Comparison of ENCODE assay signal across 27 mouse cellular contexts in genomic region chr11:53749306-53749705, GRCm38 (mm10). TPM values are rescaled to one million over a fixed set of nuclear protein-coding genes. Genes with fewer than 3 reads are reported as not detected.
DNase-seq lines count a peak whose midpoint lies in the region; ATAC-seq and TF ChIP-seq lines count a peak whose summit lies in the region.
"Had no signal": no experiment of that assay in that cellular context is flagged by ENCODE, and none has a peak within 500 bp of the region (broad histone marks: within the 10 kb centered on the region; RNA-seq: fewer than 3 reads in every experiment).

No protein-coding gene starts in this region.

- no peak overlapping the region for H3K9ac ChIP-seq in embryonic facial prominence, embryonic 14.5 days (ENCODE audit: low read depth, low read length)
- no peak overlapping the region for H3K9ac ChIP-seq in midbrain, embryonic 11.5 days (ENCODE audit: low read length)
- H3K9ac ChIP-seq in midbrain, embryonic 13.5 days (replicated peaks), result no peak overlapping the region
- no peak overlapping the region for H3K9ac ChIP-seq in ES-Bruce4 (ENCODE audit: low read depth, poor library complexity, severe bottlenecking)
- H3K9ac ChIP-seq: embryonic facial prominence, embryonic 12.5 days; embryonic facial prominence, embryonic 15.5 days; forebrain, embryonic 12.5 days had no signal

- H3K4me1 ChIP-seq in embryonic facial prominence, embryonic 14.5 days (ENCODE audit: control insufficient read depth, insufficient read depth, low read length), result no peaks in the 10 kb centered on the region
- no peaks in the 10 kb centered on the region for H3K4me1 ChIP-seq in embryonic facial prominence, embryonic 10.5 days
- H3K4me1 ChIP-seq in midbrain, embryonic 11.5 days (ENCODE audit: control insufficient read depth, insufficient read depth, low read length), result no peaks in the 10 kb centered on the region
- no peaks in the 10 kb centered on the region for H3K4me1 ChIP-seq in midbrain, embryonic 13.5 days (replicated peaks)
- peaks cover 5% of the 10 kb centered on the region for H3K4me1 ChIP-seq in ES-Bruce4 (ENCODE audit: control insufficient read depth, insufficient read depth, low read length)
- H3K4me1 ChIP-seq: embryonic facial prominence, embryonic 12.5 days; embryonic facial prominence, embryonic 15.5 days; forebrain, embryonic 12.5 days had no signal

- DNase-seq in embryonic facial prominence, embryonic 14.5 days (ENCODE audit: low spot score), result peak; percentile 31
- no peak for DNase-seq in embryonic facial prominence, embryonic 10.5 days (ENCODE audit: low spot score)
- DNase-seq in midbrain, embryonic 11.5 days (ENCODE audit: low spot score, missing footprints), result peak; percentile 19
- peak; percentile 54 for DNase-seq in thymus, postnatal 14 days
- DNase-seq in thymus, adult 18-20 months, result no peak
- DNase-seq: adrenal gland, adult 2 months; adrenal gland, postnatal 10 days; adrenal gland, postnatal 25 days; cerebellum, adult 11 months; cerebellum, adult 18-20 months; cerebellum, adult 8-10 months; cerebellum, adult 9-11 months; cerebellum, postnatal 14 days; cerebellum, postnatal 36 days; embryo, embryonic 11 days had no signal

- H3K9me3 ChIP-seq in embryonic facial prominence, embryonic 14.5 days (ENCODE audit: control insufficient read depth, low read length), result no peaks in the 10 kb centered on the region
- H3K9me3 ChIP-seq in embryonic facial prominence, embryonic 10.5 days, result no peaks in the 10 kb centered on the region
- no peaks in the 10 kb centered on the region for H3K9me3 ChIP-seq in midbrain, embryonic 11.5 days (ENCODE audit: control insufficient read depth, low read length)
- no peaks in the 10 kb centered on the region for H3K9me3 ChIP-seq in midbrain, embryonic 13.5 days
- H3K9me3 ChIP-seq in ES-Bruce4 (replicated peaks; ENCODE audit: control insufficient read depth, insufficient read depth, low read length, poor library complexity, severe bottlenecking), result no peaks in the 10 kb centered on the region
- H3K9me3 ChIP-seq: embryonic facial prominence, embryonic 12.5 days; embryonic facial prominence, embryonic 15.5 days; forebrain, embryonic 10.5 days; forebrain, embryonic 12.5 days had no signal

- no peak for TF ChIP-seq POLR2A in ES-Bruce4 (IDR thresholded peaks at IDR 0.05; ENCODE audit: insufficient read depth, low read length)

- no peak overlapping the region for H3K4me2 ChIP-seq in embryonic facial prominence, embryonic 14.5 days (ENCODE audit: low read depth, low read length)
- H3K4me2 ChIP-seq in midbrain, embryonic 11.5 days, result no peak overlapping the region
- no peak overlapping the region for H3K4me2 ChIP-seq in midbrain, embryonic 13.5 days (replicated peaks)
- H3K4me2 ChIP-seq: embryonic facial prominence, embryonic 12.5 days; embryonic facial prominence, embryonic 15.5 days; forebrain, embryonic 12.5 days had no signal

- no peak overlapping the region for H3K4me3 ChIP-seq in embryonic facial prominence, embryonic 14.5 days (ENCODE audit: low read depth, low read length)
- no peak overlapping the region for H3K4me3 ChIP-seq in embryonic facial prominence, embryonic 10.5 days
- H3K4me3 ChIP-seq in midbrain, embryonic 11.5 days (ENCODE audit: low read depth, low read length), result no peak overlapping the region
- H3K4me3 ChIP-seq in midbrain, embryonic 13.5 days (replicated peaks), result no peak overlapping the region
- H3K4me3 ChIP-seq in ES-Bruce4 (ENCODE audit: low read depth, low read length), result no peak overlapping the region
- H3K4me3 ChIP-seq: embryonic facial prominence, embryonic 12.5 days; embryonic facial prominence, embryonic 15.5 days; erythroblast, embryonic 14.5 days; forebrain, embryonic 10.5 days; forebrain, embryonic 12.5 days had no signal

- H3K27ac ChIP-seq in embryonic facial prominence, embryonic 14.5 days (replicated peaks; ENCODE audit: low read depth, low read length), result no peak overlapping the region
- H3K27ac ChIP-seq in embryonic facial prominence, embryonic 10.5 days (replicated peaks), result no peak overlapping the region
- H3K27ac ChIP-seq in midbrain, embryonic 11.5 days (ENCODE audit: low read depth, low read length), result no peak overlapping the region
- no peak overlapping the region for H3K27ac ChIP-seq in midbrain, embryonic 13.5 days
- peak overlapping the region; percentile 34; the same call in 1 of the 2 replicates for H3K27ac ChIP-seq in ES-Bruce4 (ENCODE audit: insufficient read depth, low read length)
- H3K27ac ChIP-seq: embryonic facial prominence, embryonic 12.5 days; embryonic facial prominence, embryonic 15.5 days; forebrain, embryonic 10.5 days; forebrain, embryonic 12.5 days had no signal

- no peak for ATAC-seq in embryonic facial prominence, embryonic 14.5 days (ENCODE audit: low read depth)
- ATAC-seq in midbrain, embryonic 11.5 days (ENCODE audit: low FRiP score), result no peak
- no peak for ATAC-seq in midbrain, embryonic 13.5 days
- ATAC-seq: CD4-positive, CD25-positive, alpha-beta regulatory T cell, adult 4 months; forebrain, embryonic 14.5 days; forebrain, embryonic 16.5 days had no signal

- 51% methylated on average over 4 of the region's 4 CpGs for WGBS in embryonic facial prominence, embryonic 14.5 days
- WGBS in embryonic facial prominence, embryonic 10.5 days, result 74% methylated on average over 4 of the region's 4 CpGs
- WGBS in midbrain, embryonic 11.5 days, result 74% methylated on average over 4 of the region's 4 CpGs
- WGBS in midbrain, embryonic 13.5 days, result 66% methylated on average over 4 of the region's 4 CpGs

- no peak for TF ChIP-seq EP300 in ES-Bruce4 (IDR thresholded peaks at IDR 0.05; ENCODE audit: insufficient read depth, low read depth, low read length)

- no peaks in the 10 kb centered on the region for H3K36me3 ChIP-seq in embryonic facial prominence, embryonic 14.5 days (ENCODE audit: control insufficient read depth, insufficient read depth, low read length)
- H3K36me3 ChIP-seq in embryonic facial prominence, embryonic 10.5 days (replicated peaks), result no peaks in the 10 kb centered on the region
- H3K36me3 ChIP-seq in midbrain, embryonic 11.5 days (ENCODE audit: control insufficient read depth, insufficient read depth, low read length), result no peaks in the 10 kb centered on the region
- no peaks in the 10 kb centered on the region for H3K36me3 ChIP-seq in midbrain, embryonic 13.5 days
- H3K36me3 ChIP-seq in ES-Bruce4 (ENCODE audit: control insufficient read depth, insufficient read depth, low read length, poor library complexity, severe bottlenecking), result no peaks in the 10 kb centered on the region
- H3K36me3 ChIP-seq: embryonic facial prominence, embryonic 12.5 days; embryonic facial prominence, embryonic 15.5 days; forebrain, embryonic 10.5 days; forebrain, embryonic 12.5 days had no signal

- no peaks in the 10 kb centered on the region for H3K27me3 ChIP-seq in embryonic facial prominence, embryonic 14.5 days (replicated peaks; ENCODE audit: control insufficient read depth, insufficient read depth, low read length)
- H3K27me3 ChIP-seq in embryonic facial prominence, embryonic 10.5 days (replicated peaks; ENCODE audit: low read depth, poor library complexity, severe bottlenecking), result no peaks in the 10 kb centered on the region
- no peaks in the 10 kb centered on the region for H3K27me3 ChIP-seq in midbrain, embryonic 11.5 days (ENCODE audit: control insufficient read depth, insufficient read depth, low read length)
- H3K27me3 ChIP-seq in midbrain, embryonic 13.5 days, result no peaks in the 10 kb centered on the region
- no peaks in the 10 kb centered on the region for H3K27me3 ChIP-seq in ES-Bruce4 (ENCODE audit: control insufficient read depth, insufficient read depth, low read length, poor library complexity, severe bottlenecking)
- H3K27me3 ChIP-seq: CH12.LX; embryonic facial prominence, embryonic 12.5 days; embryonic facial prominence, embryonic 15.5 days; forebrain, embryonic 12.5 days had no signal

- no peak for TF ChIP-seq CTCF in ES-Bruce4 (IDR thresholded peaks at IDR 0.05; ENCODE audit: low read depth, low read length)

RNA-seq across cellular contexts. Expression of gene Irf1, which starts 20.5 kb away (rescaled TPM):
- polyA plus RNA-seq in embryonic facial prominence, embryonic 14.5 days (2014; fragmentation: Nextera tagmentation; extraction: Ambion mirVana), result 13.2 and 13.9 TPM in 2 replicates
- 5.6 and 7.0 TPM in 2 replicates for polyA plus RNA-seq in embryonic facial prominence, embryonic 10.5 days (2016; fragmentation: Nextera tagmentation; extraction: Ambion mirVana)
- polyA plus RNA-seq in midbrain, embryonic 11.5 days (2014; fragmentation: Nextera tagmentation; extraction: Ambion mirVana), result 2.8 and 3.7 TPM in 2 replicates
- polyA plus RNA-seq in midbrain, embryonic 13.5 days (2015; fragmentation: Nextera tagmentation; extraction: Ambion mirVana), result 1.5 and 2.0 TPM in 2 replicates
- polyA plus RNA-seq in ES-Bruce4 (2011; ENCODE audit: insufficient read depth, insufficient read length, low read depth, missing spikeins), result 75.7 and 90.3 TPM in 2 replicates

RNA-seq across cellular contexts. Expression of gene Gm17334, which starts 23.7 kb away (rescaled TPM):
- 0.19 TPM in 1 of 2 replicates, not detected in the other for polyA plus RNA-seq in embryonic facial prominence, embryonic 14.5 days (2014; fragmentation: Nextera tagmentation; extraction: Ambion mirVana)
- polyA plus RNA-seq in embryonic facial prominence, embryonic 10.5 days (2016; fragmentation: Nextera tagmentation; extraction: Ambion mirVana), result not detected in 2 replicates
- polyA plus RNA-seq in midbrain, embryonic 11.5 days (2014; fragmentation: Nextera tagmentation; extraction: Ambion mirVana), result not detected in 2 replicates
- polyA plus RNA-seq in midbrain, embryonic 13.5 days (2015; fragmentation: Nextera tagmentation; extraction: Ambion mirVana), result not detected in 2 replicates
- not detected in 2 replicates for polyA plus RNA-seq in ES-Bruce4 (2011; ENCODE audit: insufficient read depth, insufficient read length, low read depth, missing spikeins)
- polyA plus RNA-seq: brain, embryonic 14.5 days; embryonic facial prominence, embryonic 12.5 days; erythroblast, embryonic 14.5 days; forebrain, embryonic 10.5 days; forebrain, embryonic 12.5 days; forebrain, embryonic 14.5 days had no signal

RNA-seq across cellular contexts. Expression of gene Il5, which starts 28.7 kb away (rescaled TPM):
- polyA plus RNA-seq in embryonic facial prominence, embryonic 14.5 days (2014; fragmentation: Nextera tagmentation; extraction: Ambion mirVana), result not detected in 2 replicates
- not detected in 2 replicates for polyA plus RNA-seq in embryonic facial prominence, embryonic 10.5 days (2016; fragmentation: Nextera tagmentation; extraction: Ambion mirVana)
- polyA plus RNA-seq in midbrain, embryonic 11.5 days (2014; fragmentation: Nextera tagmentation; extraction: Ambion mirVana), result not detected in 2 replicates
- not detected in 2 replicates for polyA plus RNA-seq in midbrain, embryonic 13.5 days (2015; fragmentation: Nextera tagmentation; extraction: Ambion mirVana)
- polyA plus RNA-seq in ES-Bruce4 (2011; ENCODE audit: insufficient read depth, insufficient read length, low read depth, missing spikeins), result not detected in 2 replicates
- polyA plus RNA-seq: brain, embryonic 14.5 days; CD4-positive, CD25-positive, alpha-beta regulatory T cell, adult 4 months; embryonic facial prominence, embryonic 12.5 days; embryonic facial prominence, embryonic 15.5 days; erythroblast, embryonic 14.5 days; forebrain, embryonic 12.5 days; forebrain, embryonic 14.5 days; forebrain, embryonic 16.5 days had no signal

RNA-seq across cellular contexts. Expression of gene Rad50, which starts 42.2 kb away (rescaled TPM):
- polyA plus RNA-seq in embryonic facial prominence, embryonic 14.5 days (2014; fragmentation: Nextera tagmentation; extraction: Ambion mirVana), result 18.0 and 19.5 TPM in 2 replicates
- 24.6 and 25.8 TPM in 2 replicates for polyA plus RNA-seq in embryonic facial prominence, embryonic 10.5 days (2016; fragmentation: Nextera tagmentation; extraction: Ambion mirVana)
- polyA plus RNA-seq in midbrain, embryonic 11.5 days (2014; fragmentation: Nextera tagmentation; extraction: Ambion mirVana), result 20.7 and 21.7 TPM in 2 replicates
- 13.0 and 14.3 TPM in 2 replicates for polyA plus RNA-seq in midbrain, embryonic 13.5 days (2015; fragmentation: Nextera tagmentation; extraction: Ambion mirVana)
- 64.8 and 73.2 TPM in 2 replicates for polyA plus RNA-seq in ES-Bruce4 (2011; ENCODE audit: insufficient read depth, insufficient read length, low read depth, missing spikeins)

Comparison
In these comparisons a context has a peak if more than half of its experiments do, and no peak if none do; other contexts are left out.
1. DNase-seq: peak in embryonic facial prominence, embryonic 14.5 days (single experiment), midbrain, embryonic 11.5 days (single experiment) and thymus, postnatal 14 days (single experiment); none in embryonic facial prominence, embryonic 10.5 days (single experiment) and thymus, adult 18-20 months (0 of 2).